Mouse (Mus musculus) adrenal gland, adult (tissue): ENCODE measurements around the gene Kcng3.

Source experiments
- DNase-seq, 2 experiments: peaks; one replicate each; pipeline ENCODE4 v3.0.0; 2022 to 2023; ENCODE audit warnings: low spot score in 1 of 2; ENCODE audit not compliant: inconsistent age in 2 of 2

The Kcng3 gene

GRCm38 (mm10) chr17:83632653-83633570 is 1.2 kb upstream of the Kcng3 start:
- peak; percentile 69 to 92 for DNase-seq

DNA sequence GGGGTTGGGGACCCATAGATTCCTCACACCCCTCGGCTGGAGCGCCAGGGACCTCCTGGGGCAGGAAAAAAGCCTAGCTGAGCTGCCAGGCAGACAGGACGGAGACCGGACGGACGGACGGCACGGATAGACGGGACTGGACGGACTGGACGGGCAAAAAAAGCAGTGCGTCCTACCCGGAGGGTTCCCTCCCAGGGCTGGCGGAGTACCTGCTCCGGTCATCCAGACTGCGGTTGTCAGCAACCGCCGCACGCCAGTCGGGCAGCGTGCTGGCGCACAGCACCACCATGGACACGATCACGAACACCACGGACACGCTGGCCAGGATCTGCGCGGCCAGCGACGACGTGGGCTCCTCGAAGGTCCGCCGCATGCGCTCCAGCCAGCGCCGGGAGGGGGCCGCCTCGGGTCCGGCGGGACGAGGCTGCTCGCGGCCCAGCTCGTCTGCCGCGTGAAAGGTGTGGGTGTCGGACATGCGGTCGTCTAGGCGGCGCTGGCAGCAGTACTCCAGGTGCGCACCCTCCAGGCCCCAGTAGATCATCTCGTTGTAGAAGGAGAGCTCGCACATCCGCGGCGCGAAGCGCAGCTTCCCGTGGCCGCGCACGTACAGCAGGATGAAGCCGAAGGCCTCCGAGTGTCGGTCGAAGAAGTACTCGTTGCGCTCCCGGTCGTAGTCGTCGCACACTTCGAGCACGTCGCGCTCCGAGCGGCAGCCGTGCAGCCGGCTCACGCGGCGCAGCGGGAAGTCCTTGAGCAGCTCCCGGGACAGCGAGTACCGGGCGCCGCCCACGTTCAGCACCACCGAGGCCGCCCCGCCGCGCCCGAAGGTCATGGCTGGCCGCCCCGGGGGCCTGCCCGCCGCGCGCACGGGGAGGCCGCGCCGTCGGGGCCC is 662 bp downstream of the Kcng3 start:
- DNase-seq, result peak; percentile 73 to 81

DNA sequence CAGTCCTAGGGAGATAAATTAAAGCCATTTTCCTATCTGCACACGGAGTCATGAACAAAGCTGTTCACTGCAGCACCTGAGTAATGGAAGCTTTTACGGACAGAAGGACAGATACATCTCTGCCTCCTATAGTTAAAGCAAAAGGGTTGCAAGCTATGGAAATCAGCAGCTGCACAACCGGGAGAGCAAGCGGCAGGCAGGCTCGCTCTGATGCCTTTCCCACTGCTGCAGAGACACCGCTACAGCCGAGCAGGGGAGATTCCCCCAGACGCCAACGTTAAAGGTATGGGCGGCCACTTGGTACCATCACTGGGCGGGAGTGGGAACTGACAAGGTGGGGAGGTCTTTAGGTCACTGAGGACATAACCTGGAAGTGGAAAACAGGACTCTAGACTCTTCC is 17.8 kb downstream of the Kcng3 start:
- peak in 1 of 2 experiments; percentile 47 for DNase-seq

DNA sequence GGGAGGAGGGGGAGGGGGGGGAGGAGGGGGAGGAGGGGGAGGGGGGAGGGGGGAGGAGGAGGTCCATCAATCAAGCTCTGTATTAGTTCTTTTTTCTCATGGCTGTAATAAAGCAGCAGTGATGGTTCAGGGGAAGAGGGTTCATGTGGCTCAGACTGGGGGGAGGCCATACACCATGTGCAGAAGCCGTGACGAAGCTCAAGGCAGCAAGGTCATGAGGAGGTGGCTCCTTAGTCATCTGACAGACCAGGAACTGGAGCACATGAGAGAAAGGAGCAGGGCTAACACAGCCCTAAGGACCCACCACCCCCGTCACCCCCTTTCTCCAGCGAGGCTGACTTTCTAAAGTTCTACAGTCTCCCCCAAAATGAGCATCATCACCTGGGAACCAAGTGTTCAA is 22.2 kb downstream of the Kcng3 start:
- peak in 1 of 2 experiments; percentile 30 for DNase-seq

DNA sequence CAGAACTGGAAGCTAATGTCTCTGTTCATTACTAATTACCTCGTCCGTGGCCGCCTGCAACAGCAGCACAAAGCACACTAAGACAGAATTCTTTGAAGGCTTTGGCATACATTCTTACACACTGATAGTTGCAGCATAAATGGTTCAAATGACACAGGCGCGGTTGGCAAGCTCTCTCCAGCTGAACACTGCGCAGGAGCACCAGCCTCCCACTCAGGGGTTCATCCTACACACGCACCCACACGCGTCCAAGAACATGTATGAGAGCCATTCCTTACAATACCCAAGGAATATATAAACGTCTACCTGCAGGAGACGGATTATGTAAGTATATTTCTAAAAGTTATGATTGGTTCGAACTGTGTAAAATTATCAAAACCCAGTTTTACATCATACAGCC is 30.7 kb downstream of the Kcng3 start:
- no peak for DNase-seq

DNA sequence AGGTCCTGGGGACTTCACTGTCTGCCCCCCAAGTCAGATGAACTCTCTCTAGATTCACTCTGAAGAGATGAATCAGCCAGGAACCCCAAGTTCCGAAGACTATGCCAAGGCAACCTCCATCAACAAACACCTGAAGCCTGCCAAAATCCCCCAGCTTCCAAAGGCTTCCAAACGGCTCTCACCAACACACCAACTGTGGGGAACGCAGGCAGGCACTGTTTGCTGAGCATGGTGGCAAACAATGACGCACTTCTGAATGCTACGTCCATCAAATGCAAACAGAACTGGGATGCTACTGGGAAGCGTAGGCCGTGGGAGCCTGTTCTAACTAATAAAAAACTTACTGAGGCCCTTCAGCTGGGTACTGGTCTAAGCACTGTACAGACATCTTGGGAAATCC is 35.7 kb downstream of the Kcng3 start:
- DNase-seq, result no peak

DNA sequence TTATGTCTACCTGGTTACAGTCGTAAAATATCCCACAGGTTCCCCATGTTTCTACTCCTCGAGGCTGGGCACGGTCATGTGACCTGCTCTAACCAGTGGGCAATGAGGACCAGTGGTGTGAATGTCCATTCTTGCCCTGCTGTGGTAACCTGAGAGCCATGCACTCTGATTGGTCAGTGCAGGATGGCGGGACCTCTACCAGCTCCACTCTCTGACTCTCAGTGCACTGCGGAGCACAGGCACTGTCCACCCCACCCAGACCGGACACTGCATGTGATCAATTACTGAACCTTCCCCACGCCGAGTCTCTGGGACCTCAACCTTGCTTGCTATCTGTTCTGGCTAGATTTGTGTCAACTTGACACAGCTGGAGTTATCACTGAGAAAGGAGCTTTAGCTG is 37.2 kb downstream of the Kcng3 start:
- DNase-seq, result no peak

GRCm38 (mm10) chr17:83593396-83593795 is 38.3 kb downstream of the Kcng3 start:
- peak; percentile 52 to 65 for DNase-seq

DNA sequence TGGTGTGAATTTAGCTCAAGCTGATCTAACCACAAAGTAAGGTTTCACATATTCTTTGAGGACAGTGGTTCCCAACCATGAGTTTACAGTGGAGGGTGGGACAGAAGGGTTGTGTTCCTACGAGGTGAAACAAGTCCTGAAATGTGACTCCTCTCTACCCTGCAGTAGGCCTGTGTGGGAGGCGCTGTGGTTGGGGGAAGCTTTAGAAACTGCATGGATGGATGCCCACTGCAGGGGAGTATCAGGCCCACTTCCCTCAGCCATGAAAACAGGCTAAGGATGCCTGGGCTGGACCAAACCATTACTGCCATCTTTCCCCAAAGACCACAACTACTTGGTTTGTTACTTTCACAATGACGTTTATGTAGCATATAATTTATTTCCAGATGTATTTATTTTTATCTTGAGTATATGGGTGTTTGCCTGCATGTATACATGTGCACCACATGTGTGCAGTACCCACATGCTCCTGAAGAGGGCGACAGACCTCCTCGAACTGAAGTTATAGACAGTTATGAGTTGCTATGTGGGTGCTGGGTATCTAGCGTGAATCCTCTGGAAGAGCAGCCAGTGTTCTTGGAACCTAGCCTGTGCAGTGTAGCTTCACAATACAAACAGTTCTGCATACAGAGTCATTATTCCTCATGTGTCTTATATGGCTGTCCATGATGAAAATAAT is 42.9 kb downstream of the Kcng3 start:
- DNase-seq, result no peak

- DNase-seq, result no peak
Measured at GRCm38 (mm10) chr17:83587731-83588130, 44.0 kb downstream of the Kcng3 start.

DNA sequence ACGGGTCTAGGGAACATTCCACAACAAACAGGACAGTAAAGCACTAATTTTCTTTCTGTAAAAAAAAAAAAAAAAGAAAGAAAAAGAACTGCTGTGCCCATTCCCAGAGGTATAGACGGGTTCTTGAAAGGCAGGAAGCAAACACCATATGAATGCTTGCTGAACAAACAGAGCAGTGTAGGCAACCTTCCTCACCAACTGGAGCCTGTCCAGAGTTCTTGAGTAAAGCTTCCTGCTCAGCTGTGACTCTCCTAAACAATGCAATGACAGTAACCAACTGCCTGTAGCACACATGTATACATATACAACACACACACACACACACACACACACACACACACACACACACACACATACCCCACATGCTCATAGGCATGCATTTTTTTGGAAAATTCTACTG is 49.1 kb downstream of the Kcng3 start:
- no peak for DNase-seq

DNA sequence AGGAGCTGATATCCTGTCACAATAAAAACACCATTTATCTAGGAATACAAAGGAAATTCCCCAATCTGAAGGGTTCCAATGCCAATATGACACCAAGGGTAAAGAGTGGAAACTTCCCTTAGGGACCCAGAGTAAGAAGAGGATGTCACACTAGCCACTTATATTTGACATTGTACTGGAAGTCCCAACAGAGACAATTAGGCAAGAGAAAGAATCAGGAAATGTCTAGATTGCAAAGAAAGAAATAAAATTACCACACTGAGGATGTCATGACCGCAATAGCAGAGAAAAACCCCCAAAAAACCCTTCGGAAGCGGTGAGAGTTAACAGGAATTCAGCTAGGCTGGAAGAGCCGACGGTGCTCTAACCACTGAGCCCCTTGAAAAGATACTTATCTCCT is 51.0 kb downstream of the Kcng3 start:
- DNase-seq, result no peak

- DNase-seq, result no peak
Measured at GRCm38 (mm10) chr17:83576810-83577371, 54.8 kb downstream of the Kcng3 start.

- no peak for DNase-seq
Measured at GRCm38 (mm10) chr17:83574615-83575014, 57.1 kb downstream of the Kcng3 start.

DNA sequence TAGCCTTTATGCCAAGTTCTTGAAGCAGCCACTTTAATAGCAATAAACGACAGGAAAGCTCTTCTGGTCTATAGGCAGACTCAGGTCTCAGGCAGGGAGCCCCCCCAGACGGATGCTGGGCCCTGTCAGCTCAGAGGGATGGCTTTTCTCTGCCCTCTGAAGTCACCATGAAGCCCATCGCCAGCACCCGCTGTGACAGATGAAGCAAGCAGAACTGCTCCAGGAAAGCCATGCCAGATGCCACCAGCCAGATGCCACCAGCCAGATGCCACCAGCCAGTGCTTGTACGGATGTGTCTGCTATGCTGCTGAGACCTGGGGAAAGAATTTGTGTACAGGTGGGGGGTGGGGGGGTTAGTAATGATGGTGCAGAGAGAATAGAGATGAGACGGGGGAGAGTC is 58.6 kb downstream of the Kcng3 start:
- no peak for DNase-seq

GRCm38 (mm10) chr17:83572366-83572765 is 59.3 kb downstream of the Kcng3 start:
- no peak for DNase-seq

DNA sequence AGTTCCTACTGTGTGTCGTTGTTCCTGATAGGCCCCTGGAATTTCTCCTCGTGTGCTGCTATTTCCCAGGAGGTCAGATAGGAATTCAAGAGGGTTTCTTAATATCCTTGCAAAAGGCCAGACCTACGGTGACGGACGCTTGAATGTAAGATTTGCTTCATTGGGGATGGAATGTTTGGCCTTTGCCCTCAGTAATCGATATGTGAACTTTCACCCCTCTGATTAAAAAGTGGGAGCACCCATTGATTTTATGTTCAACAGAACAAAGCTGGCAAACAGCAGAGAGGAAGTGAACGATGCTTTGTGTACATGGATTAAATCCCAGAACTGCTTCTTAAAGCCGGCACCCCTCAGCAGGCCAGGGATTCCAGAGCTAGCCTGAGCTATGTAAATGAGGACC is 64.3 kb downstream of the Kcng3 start:
- no peak for DNase-seq

GRCm38 (mm10) chr17:83565506-83565905 is 66.2 kb downstream of the Kcng3 start:
- DNase-seq, result no peak

DNA sequence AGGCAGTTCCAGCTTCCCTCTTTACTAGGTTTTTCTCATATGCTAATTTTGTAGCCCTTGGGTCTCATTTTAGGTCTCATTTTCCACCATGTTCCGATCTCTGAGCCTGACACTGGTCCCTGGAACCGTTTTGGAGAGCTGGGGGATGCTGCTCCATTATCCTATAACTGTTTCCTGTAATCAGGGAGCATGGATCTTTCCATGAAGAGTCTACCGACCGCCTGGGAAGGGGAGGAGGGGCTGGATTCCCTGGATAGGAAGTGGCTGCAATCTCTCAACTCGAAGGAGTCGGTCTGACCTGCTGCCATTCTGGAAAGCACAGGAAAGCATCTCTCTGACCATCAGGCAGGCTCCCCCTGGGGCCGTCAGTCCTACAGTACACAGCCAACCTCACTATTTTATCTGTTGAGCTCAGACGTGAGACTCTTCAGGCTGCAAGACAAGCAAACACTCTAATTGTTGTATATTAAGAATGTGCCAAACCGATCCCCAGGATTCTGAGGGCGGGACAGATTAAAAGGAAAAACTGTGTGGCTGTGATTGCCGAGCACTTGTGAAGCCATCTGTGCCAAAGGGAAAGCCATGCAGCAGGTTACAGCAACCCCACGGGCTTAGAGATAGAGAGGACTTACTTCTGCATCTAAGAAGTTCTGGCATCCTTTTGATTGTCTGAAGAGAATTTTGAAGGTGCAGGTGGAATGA is 67.4 kb downstream of the Kcng3 start:
- DNase-seq, result no peak

DNA sequence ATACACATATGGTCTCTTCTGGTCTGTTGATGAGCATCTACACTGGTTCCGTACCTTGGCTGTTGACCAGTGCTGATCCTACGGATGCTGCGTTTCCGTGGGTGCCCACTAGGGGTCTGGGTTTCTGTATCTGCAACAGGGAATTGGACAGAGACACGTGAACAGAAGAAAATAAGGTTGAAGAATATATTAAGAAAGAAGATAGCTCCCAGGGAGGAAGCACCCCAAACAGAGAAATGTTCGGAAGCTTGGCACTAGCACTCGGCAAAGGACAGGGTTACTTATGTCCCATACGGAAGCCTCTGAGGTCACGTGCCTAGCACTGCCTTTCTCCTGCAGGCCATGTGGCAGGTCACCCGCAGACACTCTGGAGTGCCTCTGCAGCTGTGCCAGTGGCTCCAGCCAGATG is 68.0 kb downstream of the Kcng3 start:
- peak; percentile 45 to 80 for DNase-seq
